Mouse (Mus musculus) cerebellum, postnatal 10 days (tissue): Measurements from ENCODE around the gene Gm9970.

Experiments
- DNase-seq, 2 experiments: peaks; one replicate each; pipeline ENCODE4 v3.0.0; 2021; ENCODE audit warnings: mixed read lengths in 2 of 2

Gm9970 gene

DNA sequence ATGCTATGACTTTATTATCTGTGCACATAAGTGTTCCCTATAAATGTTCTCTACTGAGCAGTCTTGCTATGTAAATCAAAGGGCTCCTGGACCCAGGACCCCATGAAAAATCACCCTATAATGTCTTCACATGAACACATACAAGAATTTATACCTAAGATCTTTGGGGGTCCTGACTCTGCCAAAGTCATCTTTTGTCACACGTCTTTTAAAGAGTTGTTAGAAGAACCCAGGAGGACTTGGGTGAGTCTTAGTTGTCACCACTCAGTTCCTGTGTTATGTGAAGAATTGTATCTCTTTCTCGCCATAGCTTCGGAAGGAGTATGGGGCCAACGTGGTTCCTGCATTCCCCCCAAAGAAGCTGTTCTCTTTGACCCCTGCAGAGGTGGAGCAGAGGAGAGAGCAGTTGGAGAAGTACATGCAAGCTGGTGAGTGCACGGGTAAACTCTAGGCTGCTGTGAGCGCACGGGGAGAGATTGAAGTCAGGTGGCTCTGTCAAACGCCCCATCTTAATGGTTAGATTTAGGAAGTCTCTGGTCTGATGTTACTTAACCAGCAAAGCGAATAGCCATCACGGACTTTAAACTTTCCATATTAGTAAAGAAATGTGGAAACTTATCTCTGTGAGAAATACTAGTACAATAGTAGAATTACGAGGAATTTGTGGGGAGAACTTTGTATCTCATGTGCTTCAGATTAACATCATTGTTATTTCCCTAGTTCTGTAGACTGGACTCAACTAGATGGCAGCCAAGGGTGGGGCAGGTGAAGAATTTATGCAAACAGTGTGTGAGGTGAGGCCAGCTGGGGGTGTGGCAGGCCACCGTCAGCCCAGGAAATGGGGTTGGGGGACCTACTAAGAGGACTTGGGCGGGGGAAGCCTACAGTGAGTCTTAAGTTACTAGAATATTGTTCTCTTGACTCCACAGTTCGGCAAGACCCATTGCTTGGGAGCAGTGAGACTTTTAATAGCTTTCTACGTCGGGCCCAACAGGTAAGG lies 46.2 kb downstream of the Gm9970 start:
- DNase-seq = no peak

GRCm38 (mm10) chr5:31193631-31194281 lies 47.3 kb downstream of the Gm9970 start:
- no peak for DNase-seq

DNA sequence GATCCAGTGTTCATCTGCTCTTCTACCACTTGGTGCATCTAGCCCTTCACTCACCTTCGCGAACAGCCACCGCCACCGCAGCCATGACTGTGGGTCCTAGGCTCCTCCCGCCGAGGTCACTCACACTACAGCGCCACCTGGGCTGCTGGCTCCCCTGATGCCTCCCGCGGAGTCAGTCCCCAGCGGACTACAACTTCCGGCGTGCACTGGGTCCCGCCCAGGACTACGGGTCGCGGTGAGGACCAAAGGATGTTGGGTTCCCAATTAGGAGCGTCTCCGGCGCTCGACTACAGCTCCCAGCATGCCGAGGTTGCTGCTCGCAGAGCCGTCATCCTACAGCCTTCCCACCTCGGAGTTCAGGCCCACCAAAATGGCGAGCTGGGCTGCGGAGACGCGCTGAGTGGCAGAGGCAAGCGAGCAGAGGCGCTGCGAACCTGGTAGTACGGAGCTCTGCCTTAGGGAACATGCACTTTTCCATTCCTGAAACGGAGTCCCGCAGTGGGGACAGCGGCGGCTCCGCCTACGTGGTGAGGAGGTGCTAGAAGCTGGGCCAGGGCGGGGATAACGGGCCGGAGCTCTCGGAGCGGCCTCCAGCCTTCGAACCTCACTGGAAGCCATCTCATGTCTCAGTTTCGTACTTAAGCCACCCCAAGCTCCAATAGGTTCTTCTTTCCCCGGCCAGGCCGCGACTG lies 47.9 kb downstream of the Gm9970 start, which contains the start of the genes Snx17 and Eif2b4:
Snx17 (plus strand) TSS at position 289 of the 692 bp plus-strand sequence.
Eif2b4 (minus strand) TSS at position 492 of the 692 bp plus-strand sequence.
- peak; percentile 99 for DNase-seq

DNA sequence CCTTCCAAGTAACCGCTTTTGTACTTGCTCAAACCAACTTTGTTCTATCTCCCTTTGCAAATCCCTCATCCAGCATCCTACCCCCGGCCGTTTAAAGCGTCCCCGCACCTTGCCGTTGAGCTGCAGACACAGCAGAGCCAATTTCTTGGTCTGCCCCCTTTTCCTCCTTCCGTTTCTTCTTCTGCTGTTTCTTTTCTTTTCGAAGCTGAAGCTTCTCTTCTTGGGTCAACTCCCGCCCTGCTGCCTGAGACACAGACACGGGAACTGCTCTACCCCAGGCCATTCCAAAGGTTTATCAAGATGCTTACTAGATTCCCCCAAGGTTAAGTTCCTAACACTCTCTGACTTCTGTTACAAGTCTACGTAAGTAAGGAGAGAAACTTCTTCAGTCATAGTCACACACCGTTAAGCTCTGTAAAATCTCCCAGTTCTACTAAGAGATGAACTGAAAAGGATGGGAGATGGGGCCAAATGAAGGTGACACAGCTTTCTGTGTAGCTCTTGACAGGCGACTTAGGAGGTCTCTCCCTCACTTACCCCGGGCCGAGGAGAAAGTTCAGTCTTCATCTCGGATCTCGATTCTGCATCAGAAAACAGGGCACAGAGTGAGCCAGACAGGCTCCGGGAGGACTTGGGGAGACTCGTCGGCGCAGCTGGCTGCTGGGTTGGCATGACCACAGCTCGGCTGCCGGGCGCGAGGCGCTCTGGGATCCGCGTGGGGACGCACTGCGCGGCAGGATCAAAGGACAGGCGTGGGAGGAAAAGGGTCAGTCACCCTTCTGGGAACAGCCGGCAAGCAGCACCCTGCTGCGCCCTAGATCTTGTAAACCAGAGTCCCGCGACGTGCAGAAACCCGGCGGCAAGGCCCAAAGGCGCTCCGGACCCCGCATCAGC lies 48.7 kb downstream of the Gm9970 start:
- no peak for DNase-seq
